In the genomic region with DNA sequence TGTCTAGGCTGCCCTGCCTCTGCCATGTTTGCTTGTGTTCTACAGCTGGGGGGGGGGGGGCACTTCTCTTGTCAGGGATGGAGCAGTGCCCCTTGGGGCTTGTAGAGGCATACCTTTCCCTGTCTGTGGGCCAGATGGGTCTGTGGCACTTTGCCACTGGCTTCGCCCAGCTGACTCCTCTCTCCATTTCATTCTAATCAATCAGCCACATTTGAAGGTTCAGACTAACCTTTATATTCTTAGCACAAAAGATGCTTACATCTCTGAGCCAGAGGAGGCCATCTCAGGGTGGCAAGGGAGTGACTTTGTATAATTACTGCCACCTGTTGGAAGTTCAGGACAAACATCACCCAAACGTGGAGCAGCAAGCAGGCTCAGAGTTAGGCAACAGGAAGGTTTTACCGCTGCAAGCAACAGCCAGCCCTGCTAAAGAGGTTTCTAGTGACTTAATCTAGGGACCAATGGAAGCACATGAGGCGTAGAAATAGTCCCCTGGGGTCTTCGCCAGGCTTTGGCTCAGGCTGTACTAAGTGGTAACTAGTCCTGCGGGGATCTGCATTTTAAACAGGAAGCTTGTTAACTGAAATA, we compare ENCODE assay signal across 12 mouse cellular contexts. TPM values are rescaled to one million over a fixed set of nuclear protein-coding genes. Genes with fewer than 3 reads are reported as not detected.
A peak's percentile ranks its signal among the peaks of the same experiment; 100 is the strongest.
DNase-seq lines count a peak whose midpoint lies in the region; ATAC-seq and TF ChIP-seq lines count a peak whose summit lies in the region.
"Had no signal": no experiment of that assay in that cellular context is flagged by ENCODE, and none has a peak within 500 bp of the region (broad histone marks: within the 10 kb centered on the region; RNA-seq: fewer than 3 reads in every experiment).

No protein-coding gene starts in this region.

- WGBS in intestine, postnatal 0 days, result 61% methylated on average over 6 of the region's 6 CpGs
- 66% methylated on average over 6 of the region's 6 CpGs for WGBS in intestine, embryonic 15.5 days

- H3K9me3 ChIP-seq in intestine, postnatal 0 days (ENCODE audit: control insufficient read depth), result no peaks in the 10 kb centered on the region
- H3K9me3 ChIP-seq in intestine, embryonic 15.5 days, result no peaks in the 10 kb centered on the region
- H3K9me3 ChIP-seq: liver, embryonic 13.5 days had no signal

- ATAC-seq in intestine, postnatal 0 days, result 0 out of 2 replicates have a peak, but pooled peaks have one; percentile 36
- ATAC-seq in intestine, embryonic 15.5 days, result no peak

- peak; percentile 13 for DNase-seq in thymus, postnatal 0 days (ENCODE audit: low spot score)
- DNase-seq in thymus, adult 18-20 months, result no peak
- DNase-seq in embryo, embryonic 9.5 days (ENCODE audit: extremely low spot score), result peak; percentile 14
- DNase-seq in spleen, adult 12 weeks (ENCODE audit: low spot score), result no peak
- DNase-seq in frontal cortex, postnatal 36 days (ENCODE audit: low spot score in 2 of 2), result no peak
- DNase-seq: layer of hippocampus, adult 9-11 months; liver, embryonic 13.5 days; right cerebral cortex, adult 18-20 months; thymus, adult 2 months had no signal

- no peak overlapping the region for H3K4me3 ChIP-seq in intestine, postnatal 0 days (ENCODE audit: low read depth, low read length)
- no peak overlapping the region for H3K4me3 ChIP-seq in intestine, embryonic 15.5 days (replicated peaks)
- H3K4me3 ChIP-seq: liver, embryonic 13.5 days had no signal

- H3K4me2 ChIP-seq in intestine, postnatal 0 days (replicated peaks; ENCODE audit: low read depth), result no peak overlapping the region
- no peak overlapping the region for H3K4me2 ChIP-seq in intestine, embryonic 15.5 days (replicated peaks)
- H3K4me2 ChIP-seq: hindbrain, embryonic 14.5 days; liver, embryonic 13.5 days had no signal

- no peak overlapping the region for H3K9ac ChIP-seq in intestine, postnatal 0 days (ENCODE audit: low read depth, low read length)
- no peak overlapping the region for H3K9ac ChIP-seq in intestine, embryonic 15.5 days
- H3K9ac ChIP-seq: hindbrain, embryonic 14.5 days; liver, embryonic 13.5 days had no signal

- no peaks in the 10 kb centered on the region for H3K36me3 ChIP-seq in intestine, postnatal 0 days (ENCODE audit: control insufficient read depth, insufficient read depth)
- H3K36me3 ChIP-seq in intestine, embryonic 15.5 days, result no peaks in the 10 kb centered on the region
- H3K36me3 ChIP-seq: liver, embryonic 13.5 days had no signal

- no peaks in the 10 kb centered on the region for H3K27me3 ChIP-seq in intestine, postnatal 0 days (replicated peaks; ENCODE audit: control insufficient read depth, insufficient read depth, low read length)
- no peaks in the 10 kb centered on the region for H3K27me3 ChIP-seq in intestine, embryonic 15.5 days (replicated peaks)
- H3K27me3 ChIP-seq: liver, embryonic 13.5 days had no signal

- peak; percentile 66 for TF ChIP-seq CTCF in intestine, postnatal 0 days (IDR thresholded peaks at IDR 0.05; ENCODE audit: low read depth)

- H3K4me1 ChIP-seq in intestine, postnatal 0 days (replicated peaks; ENCODE audit: control insufficient read depth, insufficient read depth, low read length), result no peaks in the 10 kb centered on the region
- H3K4me1 ChIP-seq in intestine, embryonic 15.5 days (replicated peaks), result no peaks in the 10 kb centered on the region

- no peak overlapping the region for H3K27ac ChIP-seq in intestine, postnatal 0 days (ENCODE audit: low read depth, low read length)
- H3K27ac ChIP-seq in intestine, embryonic 15.5 days, result no peak overlapping the region
- H3K27ac ChIP-seq: hindbrain, embryonic 14.5 days; liver, embryonic 13.5 days had no signal

RNA-seq across cellular contexts. Expression of a gene that starts 9.9 kb away (rescaled TPM):
- polyA plus RNA-seq in intestine, postnatal 0 days (2015; fragmentation: Nextera tagmentation; extraction: Ambion mirVana), result 0.03 and 0.04 TPM in 2 replicates
- 0.13 and 0.15 TPM in 2 replicates for polyA plus RNA-seq in intestine, embryonic 15.5 days (2015; fragmentation: Nextera tagmentation; extraction: Ambion mirVana)
- polyA plus RNA-seq in thymus, postnatal 0 days (2015; fragmentation: Nextera tagmentation; extraction: Ambion mirVana), result 0.04 TPM in 1 of 2 replicates, not detected in the other
- polyA plus RNA-seq: liver, embryonic 13.5 days had no signal

Comparison
In these comparisons a context has a peak if more than half of its experiments do, and no peak if none do; other contexts are left out.
1. DNase-seq: peak in thymus, postnatal 0 days (single experiment) and embryo, embryonic 9.5 days (single experiment); none in thymus, adult 18-20 months (0 of 2), spleen, adult 12 weeks (single experiment) and frontal cortex, postnatal 36 days (0 of 2).